Mouse (Mus musculus) midbrain, embryonic 10.5 days (tissue): ENCODE measurements around the gene Apba2. TPM values are rescaled to one million over a fixed set of nuclear protein-coding genes. Genes with fewer than 3 reads are reported as not detected.
A peak's percentile ranks its signal among the peaks of the same experiment; 100 is the strongest.

ENCODE experiments used
- DNase-seq: peaks from one replicate; pipeline ENCODE4 v3.0.0-alpha.2; 2017; ENCODE audit warnings: low spot score
- H3K27ac ChIP-seq: fragments of 300-500 bp; sonication (generic); replicated peaks from 2 replicates; pipeline ENCODE4 v1.5.1; 2016; ENCODE audit warnings: mild to moderate bottlenecking
- H3K27me3 ChIP-seq: fragments of 300-500 bp; sonication (generic); 2 replicates; pipeline ENCODE4 v1.6.1; 2016; ENCODE audit warnings: low read depth, mild to moderate bottlenecking; ENCODE audit not compliant: poor library complexity, severe bottlenecking
- H3K36me3 ChIP-seq: fragments of 300-500 bp; sonication (generic); 2 replicates; pipeline ENCODE4 v1.6.1; 2016; ENCODE audit warnings: mild to moderate bottlenecking, moderate library complexity
- H3K4me1 ChIP-seq: fragments of 300-500 bp; sonication (generic); 2 replicates; pipeline ENCODE4 v1.6.1; 2016
- H3K4me3 ChIP-seq: fragments of 300-500 bp; sonication (generic); 2 replicates; pipeline ENCODE4 v1.5.1; 2016; ENCODE audit warnings: mild to moderate bottlenecking, moderate library complexity
- H3K9me3 ChIP-seq: fragments of 300-500 bp; sonication (generic); replicated peaks from 2 replicates; pipeline ENCODE4 v1.6.1; 2016; ENCODE audit warnings: mild to moderate bottlenecking
- WGBS: fragments of 180-500 bp; shearing (Covaris S2); methylation state at CpG from one replicate; pipeline ENCODE4 v1.1.7; 2016; 5-methylcytosine and 5-hydroxymethylcytosine counted together
- polyA plus RNA-seq: library from polyadenylated mRNA; unstranded; fragments of >200 nt; fragmentation: Nextera tagmentation; extraction: Ambion mirVana; gene quantifications from 2 replicates; pipeline ENCODE4 v1.2.1, GENCODE M21; 2016

Apba2 gene
- polyA plus RNA-seq, 1 experiment from 2014 or later, result 50.1 TPM

- DNase-seq, result no peak
- Histone ChIP-seq H3K36me3 (no peaks in the 10 kb centered on the region), H3K27ac (no peak overlapping the region), H3K27me3 (no peaks in the 10 kb centered on the region), H3K4me3 (no peak overlapping the region), H3K4me1 (no peaks in the 10 kb centered on the region), H3K9me3 (0 out of 2 replicates have a peak, but pooled peaks cover 4% of the 10 kb centered on the region)
- WGBS, result 77% methylated on average over 6 of the region's 6 CpGs
Measured at GRCm38 (mm10) chr7:64646046-64646445, 144.5 kb downstream of the Apba2 start.

GRCm38 (mm10) chr7:64648947-64649607 lies 147.6 kb downstream of the Apba2 start:
- H3K9me3 ChIP-seq, result no peaks in the 10 kb centered on the region
- no peak overlapping the region for H3K4me3 ChIP-seq
- no peaks in the 10 kb centered on the region for H3K36me3 ChIP-seq
- 87% methylated on average over 10 of the region's 10 CpGs for WGBS
- no peak for DNase-seq
- H3K27ac ChIP-seq, result no peak overlapping the region
- H3K4me1 ChIP-seq, result peaks cover 6% of the 10 kb centered on the region
- H3K27me3 ChIP-seq, result no peaks in the 10 kb centered on the region

DNA sequence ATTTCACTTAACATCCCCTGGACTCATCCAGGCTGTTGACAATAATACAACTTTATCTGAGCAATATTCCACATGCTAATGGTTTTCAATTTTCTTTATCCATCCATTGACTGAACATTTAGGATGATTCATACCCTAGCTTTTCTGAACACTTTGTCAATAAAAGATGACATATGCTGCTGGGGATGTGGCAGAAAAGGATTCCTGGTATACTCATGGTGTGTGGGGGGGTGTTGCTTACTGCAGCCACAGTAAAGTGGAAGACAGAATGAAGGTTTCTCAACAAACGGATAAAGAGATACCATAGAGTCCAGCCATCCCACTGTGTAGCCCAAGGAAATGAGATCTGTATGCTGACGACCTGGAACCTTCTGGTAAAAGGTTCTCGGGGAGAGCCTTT lies 150.5 kb downstream of the Apba2 start:
- no peak overlapping the region for H3K4me3 ChIP-seq
- no peaks in the 10 kb centered on the region for H3K9me3 ChIP-seq
- H3K36me3 ChIP-seq, result no peaks in the 10 kb centered on the region
- peaks cover 6% of the 10 kb centered on the region for H3K4me1 ChIP-seq
- DNase-seq, result no peak
- 71% methylated on average over 3 of the region's 3 CpGs for WGBS
- no peaks in the 10 kb centered on the region for H3K27me3 ChIP-seq
- 0 out of 2 replicates have a peak overlapping the region, but pooled peaks have one; percentile 28 for H3K27ac ChIP-seq

DNA sequence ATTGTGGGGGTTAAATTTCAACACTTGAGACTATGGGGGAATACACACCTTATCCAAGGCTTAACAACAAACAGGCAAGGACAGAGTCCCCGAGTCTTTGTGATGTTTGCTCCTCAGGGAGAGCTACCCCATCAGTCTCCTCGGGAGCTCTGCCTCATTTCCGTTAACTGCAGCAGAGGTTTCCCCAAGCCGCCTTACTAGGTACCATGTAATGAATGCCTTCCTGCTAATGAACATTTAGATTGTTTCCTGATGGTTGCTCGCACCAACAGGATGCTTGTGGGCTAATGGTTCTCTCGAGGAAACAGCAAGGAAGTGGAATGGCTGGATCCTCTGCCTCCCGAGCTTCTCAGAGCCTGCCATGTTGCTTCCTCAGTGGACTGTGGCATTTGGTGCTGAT lies 155.3 kb downstream of the Apba2 start:
- Histone ChIP-seq H3K27me3 (no peaks in the 10 kb centered on the region), H3K4me1 (peaks cover 10% of the 10 kb centered on the region), H3K4me3 (no peak overlapping the region), H3K36me3 (no peaks in the 10 kb centered on the region), H3K27ac (no peak overlapping the region), H3K9me3 (no peaks in the 10 kb centered on the region)
- no peak for DNase-seq
- WGBS, result 80% methylated on average over 7 of the region's 7 CpGs

GRCm38 (mm10) chr7:64658914-64659313 lies 157.4 kb downstream of the Apba2 start:
- Histone ChIP-seq H3K27ac (no peak overlapping the region), H3K4me3 (no peak overlapping the region), H3K27me3 (no peaks in the 10 kb centered on the region), H3K36me3 (no peaks in the 10 kb centered on the region), H3K4me1 (peaks cover 4% of the 10 kb centered on the region; the same call in 1 of the 2 replicates), H3K9me3 (no peaks in the 10 kb centered on the region)
- whole genome bisulfite sequencing, result 80% methylated on average over 4 of the region's 4 CpGs
- DNase-seq, result no peak

GRCm38 (mm10) chr7:64659328-64659727 lies 157.8 kb downstream of the Apba2 start:
- DNase-seq, result no peak
- H3K4me1 ChIP-seq, result peaks cover 4% of the 10 kb centered on the region; the same call in 1 of the 2 replicates
- no peak overlapping the region for H3K27ac ChIP-seq
- H3K4me3 ChIP-seq, result no peak overlapping the region
- WGBS, result 62% methylated on average over 8 of the region's 8 CpGs
- H3K9me3 ChIP-seq, result no peaks in the 10 kb centered on the region
- H3K36me3 ChIP-seq, result no peaks in the 10 kb centered on the region
- H3K27me3 ChIP-seq, result no peaks in the 10 kb centered on the region

GRCm38 (mm10) chr7:64662506-64662905 lies 161.0 kb downstream of the Apba2 start:
- 95% methylated on average over 5 of the region's 5 CpGs for WGBS
- H3K9me3 ChIP-seq, result no peaks in the 10 kb centered on the region

GRCm38 (mm10) chr7:64663600-64663999 lies 162.1 kb downstream of the Apba2 start:
- Histone ChIP-seq H3K9me3 (no peaks in the 10 kb centered on the region), H3K4me3 (no peak overlapping the region), H3K4me1 (no peaks in the 10 kb centered on the region), H3K27me3 (no peaks in the 10 kb centered on the region), H3K36me3 (no peaks in the 10 kb centered on the region), H3K27ac (no peak overlapping the region)
- no peak for DNase-seq
- 92% methylated on average over 3 of the region's 3 CpGs for WGBS

More at GRCm38 (mm10) chr7:64662506-64662905, 161.0 kb downstream of the Apba2 start:
- Histone ChIP-seq H3K4me3 (no peak overlapping the region), H3K27ac (no peak overlapping the region), H3K36me3 (no peaks in the 10 kb centered on the region), H3K27me3 (no peaks in the 10 kb centered on the region), H3K4me1 (peaks cover 4% of the 10 kb centered on the region; the same call in 1 of the 2 replicates)
- no peak for DNase-seq

DNA sequence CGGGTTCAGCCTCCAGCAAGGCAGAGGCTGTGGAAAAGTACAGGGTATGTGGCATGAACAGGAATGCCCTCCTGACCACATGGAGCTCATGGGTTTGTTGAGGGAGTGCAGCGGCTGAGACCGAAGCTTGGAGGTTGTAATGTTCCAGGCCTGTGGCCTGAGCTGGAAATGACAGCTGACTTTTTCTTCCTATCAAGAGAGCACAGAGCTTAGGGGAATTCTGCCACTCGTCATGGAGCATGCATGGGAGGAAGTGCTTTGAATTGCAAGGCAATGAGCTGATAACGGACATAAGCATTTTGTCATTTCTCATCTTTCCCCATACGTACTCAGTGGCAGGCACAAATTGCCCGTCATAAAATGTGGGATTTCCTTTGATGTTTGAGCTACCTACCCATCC lies 163.6 kb downstream of the Apba2 start:
- Histone ChIP-seq H3K4me1 (no peaks in the 10 kb centered on the region), H3K4me3 (no peak overlapping the region), H3K27ac (no peak overlapping the region), H3K9me3 (no peaks in the 10 kb centered on the region), H3K27me3 (no peaks in the 10 kb centered on the region), H3K36me3 (no peaks in the 10 kb centered on the region)
- WGBS, result 80% methylated on average over 7 of the region's 7 CpGs
- no peak for DNase-seq

- Histone ChIP-seq H3K4me1 (no peaks in the 10 kb centered on the region), H3K9me3 (no peaks in the 10 kb centered on the region), H3K4me3 (no peak overlapping the region), H3K27me3 (no peaks in the 10 kb centered on the region), H3K36me3 (no peaks in the 10 kb centered on the region), H3K27ac (no peak overlapping the region)
- WGBS, result 94% methylated on average over 5 of the region's 5 CpGs
- DNase-seq, result no peak
Measured at GRCm38 (mm10) chr7:64665716-64666298, 164.3 kb downstream of the Apba2 start.

DNA sequence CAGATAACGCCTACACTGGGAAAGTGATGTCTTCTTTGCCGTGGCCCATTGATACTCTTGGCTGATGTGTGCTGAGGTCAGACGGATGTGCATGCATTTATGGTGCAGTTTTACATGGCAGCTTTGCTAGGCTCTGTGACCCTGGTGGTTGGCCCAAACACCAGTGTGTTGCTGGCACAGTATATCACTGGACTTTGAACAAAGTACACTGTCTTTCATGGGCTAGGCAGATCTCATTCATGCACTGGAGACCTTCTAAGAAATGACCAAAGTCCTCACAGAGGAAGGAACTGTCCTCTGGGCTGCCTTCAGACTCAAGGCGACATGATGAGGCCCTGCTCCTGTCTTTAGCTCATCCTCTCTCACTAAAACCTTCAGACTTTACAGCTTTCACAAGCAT lies 166.5 kb downstream of the Apba2 start:
- H3K4me1 ChIP-seq, result no peaks in the 10 kb centered on the region
- no peaks in the 10 kb centered on the region for H3K27me3 ChIP-seq
- DNase-seq, result no peak
- no peak overlapping the region for H3K27ac ChIP-seq
- H3K4me3 ChIP-seq, result no peak overlapping the region
- 94% methylated on average over 4 of the region's 4 CpGs for WGBS
- H3K36me3 ChIP-seq, result no peaks in the 10 kb centered on the region
- no peaks in the 10 kb centered on the region for H3K9me3 ChIP-seq

GRCm38 (mm10) chr7:64679771-64680479 lies 178.4 kb downstream of the Apba2 start:
- no peak for DNase-seq
- H3K9me3 ChIP-seq, result no peaks in the 10 kb centered on the region
- no peaks in the 10 kb centered on the region for H3K36me3 ChIP-seq
- H3K27ac ChIP-seq, result no peak overlapping the region
- no peak overlapping the region for H3K4me3 ChIP-seq
- H3K27me3 ChIP-seq, result no peaks in the 10 kb centered on the region
- 0 out of 2 replicates have a peak, but pooled peaks cover 3% of the 10 kb centered on the region for H3K4me1 ChIP-seq
- WGBS, result 91% methylated on average over 10 of the region's 10 CpGs

DNA sequence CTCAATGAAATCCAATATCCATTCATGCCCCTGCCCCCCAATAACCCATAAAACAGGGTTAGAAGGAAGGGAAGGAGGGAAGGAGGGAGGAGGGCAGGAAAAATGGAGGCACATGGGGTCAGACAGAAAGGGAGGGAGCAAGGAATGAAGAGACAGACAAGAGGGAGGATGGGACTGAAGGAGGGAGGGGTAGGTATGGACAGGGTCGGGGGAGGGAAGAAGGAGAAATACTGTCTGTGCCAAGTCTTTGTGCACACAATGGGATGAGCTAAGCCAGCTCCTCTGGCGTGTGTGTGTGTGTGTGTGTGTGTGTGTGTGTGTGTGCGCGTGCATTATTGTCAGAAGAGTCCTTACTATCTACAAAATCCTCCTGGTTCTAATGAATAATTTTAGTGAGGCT lies 183.4 kb downstream of the Apba2 start:
- Histone ChIP-seq H3K27me3 (no peaks in the 10 kb centered on the region), H3K4me3 (no peak overlapping the region), H3K36me3 (no peaks in the 10 kb centered on the region), H3K9me3 (no peaks in the 10 kb centered on the region), H3K27ac (no peak overlapping the region), H3K4me1 (0 out of 2 replicates have a peak, but pooled peaks cover 4% of the 10 kb centered on the region)
- WGBS, result 83% methylated on average over 4 of the region's 4 CpGs
- no peak for DNase-seq
